ENCODE assay signal across 8 mouse cellular contexts in the genomic region with DNA sequence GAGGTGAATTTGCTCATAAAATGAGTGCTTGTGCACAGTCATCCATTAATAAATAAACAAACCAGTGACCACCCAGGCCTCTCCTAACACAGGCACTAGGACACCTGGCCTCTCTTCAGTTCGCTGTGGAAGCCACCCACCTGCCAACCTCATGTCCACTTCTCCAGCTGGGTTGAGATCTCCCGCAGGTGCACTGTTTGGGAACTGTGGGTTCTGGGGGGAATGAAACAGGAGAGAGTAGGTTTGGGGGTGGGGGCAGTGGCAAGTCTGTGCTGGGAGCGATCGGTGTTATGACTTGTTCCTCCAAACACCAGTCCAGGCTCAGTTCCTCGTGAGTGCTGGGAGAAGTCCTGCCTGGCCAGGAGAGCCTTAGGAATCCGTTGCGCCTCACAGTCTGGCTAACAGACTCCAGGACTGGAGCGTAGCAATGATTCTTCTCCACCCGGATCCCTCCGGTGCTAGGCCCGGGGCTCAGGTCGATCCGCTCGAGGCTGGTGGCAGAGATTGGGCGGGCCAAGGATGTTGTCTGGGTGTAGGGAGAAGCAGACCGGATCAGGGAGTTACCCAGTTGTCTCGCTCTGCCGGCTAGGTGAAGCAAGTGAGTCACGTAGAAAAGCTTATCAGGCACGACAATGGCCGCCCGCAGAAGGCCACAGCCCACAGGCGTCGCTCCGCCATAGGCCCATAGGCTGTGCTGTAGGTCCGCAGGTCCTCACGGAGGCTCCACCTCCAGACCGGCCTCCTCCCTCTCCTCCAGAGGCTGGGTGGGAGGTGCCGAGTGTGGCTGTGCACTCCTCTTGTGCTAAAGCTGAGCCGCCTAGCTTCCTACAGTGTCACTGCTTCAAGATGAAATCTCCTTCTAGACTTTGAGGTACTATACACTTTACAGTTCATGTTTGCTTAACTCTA. TPM values are rescaled to one million over a fixed set of nuclear protein-coding genes. Genes with fewer than 3 reads are reported as not detected.
A peak's percentile ranks its signal among the peaks of the same experiment; 100 is the strongest.
DNase-seq lines count a peak whose midpoint lies in the region; ATAC-seq lines count a peak whose summit lies in the region.

A gene (minus strand): TSS at position 738 of the 909 bp plus-strand sequence.
A gene (plus strand): TSS at position 756 of the 909 bp plus-strand sequence.

- peak; percentile 94 for DNase-seq in MEL-GATA-1-ER (ENCODE audit: extremely low read depth, low read depth)
- peak; percentile 74 for DNase-seq in cerebellum, adult 8-10 months
- peak; percentile 85 for DNase-seq in forelimb bud, embryonic 11.5 days (ENCODE audit: low read depth, low spot score)
- DNase-seq in layer of hippocampus, postnatal 10 days (ENCODE audit: low spot score in 2 of 2) = peak; percentile 60 to 71
- DNase-seq in lung, postnatal 10 days = peak; percentile 93
- peak; percentile 79 for DNase-seq in ovary, postnatal 36 days (ENCODE audit: low spot score)
- DNase-seq in thymus, postnatal 25 days = peak; percentile 82

- ATAC-seq in hematopoietic stem cell, adult 5-6 weeks (replicated peaks in 1 of 2; ENCODE audit: insufficient read depth in 1 of 2, low FRiP score in 2 of 2, low TSS enrichment in 1 of 2, low read depth in 1 of 2, poor library complexity in 2 of 2, severe bottlenecking in 2 of 2) = peak; percentile 100

RNA-seq across cellular contexts. Expression of the first gene that starts in this region (rescaled TPM):
- 12.6 and 15.8 TPM in 2 replicates for total RNA-seq in hematopoietic stem cell, adult 5-6 weeks (2017)
- 10 to 100 TPM; 17.0 to 23.0 TPM for total RNA-seq in layer of hippocampus, postnatal 10 days (2021)

RNA-seq across cellular contexts. Expression of the second gene that starts in this region (rescaled TPM):
- total RNA-seq in hematopoietic stem cell, adult 5-6 weeks (2017) = 40.7 and 50.7 TPM in 2 replicates
- total RNA-seq in layer of hippocampus, postnatal 10 days (2021) = 10 to 100 TPM; 45.4 to 51.6 TPM

Comparison
In these comparisons a context has a peak if more than half of its experiments do, and no peak if none do; other contexts are left out.
1. Peak in every context shown above with its lines: DNase-seq and ATAC-seq.